Mouse (Mus musculus) E14TG2a.4 (cell line): ENCODE measurements around the gene Ablim2.

Source experiments
- H3K27me3 ChIP-seq: 2 replicates; pipeline ENCODE4 v1.6.1; 2014; ENCODE audit warnings: low read length, control low read depth; ENCODE audit not compliant: insufficient read depth
- H3K36me3 ChIP-seq: 2 replicates; pipeline ENCODE4 v1.6.1; 2014; ENCODE audit warnings: low read length, control low read depth; ENCODE audit not compliant: insufficient read depth
- H3K4me1 ChIP-seq: replicated peaks from 2 replicates; pipeline ENCODE4 v1.6.1; 2014; ENCODE audit warnings: low read depth, low read length, control low read depth
- H3K4me3 ChIP-seq: replicated peaks from 2 replicates; pipeline ENCODE4 v1.5.1; 2014; ENCODE audit warnings: mild to moderate bottlenecking, low read length
- H3K9me3 ChIP-seq: 2 replicates; pipeline ENCODE4 v1.6.1; 2014; ENCODE audit warnings: low read length, control low read depth
- CTCF ChIP-seq: conservative IDR thresholded peaks from 2 replicates; pipeline ENCODE4 v1.5.1; 2014; ENCODE audit warnings: low read length
- NANOG ChIP-seq: IDR thresholded peaks from 2 replicates; pipeline ENCODE4 v1.6.1; 2014; ENCODE audit warnings: borderline replicate concordance, low read length, mixed read lengths
- POU5F1 ChIP-seq: IDR thresholded peaks from 2 replicates; pipeline ENCODE4 v1.6.1; 2014; ENCODE audit warnings: low read length, borderline replicate concordance

The Ablim2 gene

GRCm38 (mm10) chr5:35757639-35758001 is at the start of gene Ablim2:
Gene Ablim2 (plus strand): TSS chr5:35757880.
- TF ChIP-seq CTCF: no peak
- no peak for TF ChIP-seq NANOG
- no peak for TF ChIP-seq POU5F1
- Histone ChIP-seq H3K36me3 (no peaks in the 10 kb centered on the region), H3K9me3 (no peaks in the 10 kb centered on the region), H3K4me1 (peaks cover 68% of the 10 kb centered on the region), H3K27me3 (peaks cover 21% of the 10 kb centered on the region), H3K4me3 (peak within 1 kb of the TSS; percentile 95)

- Histone ChIP-seq H3K27me3 (no peaks in the 10 kb centered on the region), H3K36me3 (peaks cover 59% of the 10 kb centered on the region), H3K4me1 (peaks cover 53% of the 10 kb centered on the region), H3K9me3 (no peaks in the 10 kb centered on the region), H3K4me3 (no peak overlapping the region)
- no peak for TF ChIP-seq POU5F1
- no peak for TF ChIP-seq NANOG
- TF ChIP-seq CTCF: no peak
These were observed 47.2 kb upstream of the Ablim2 start for GRCm38 (mm10) chr5:35710481-35710880.

GRCm38 (mm10) chr5:35710931-35711330 is 46.7 kb upstream of the Ablim2 start:
- Histone ChIP-seq H3K36me3 (peaks cover 59% of the 10 kb centered on the region), H3K9me3 (no peaks in the 10 kb centered on the region), H3K27me3 (no peaks in the 10 kb centered on the region), H3K4me1 (peaks cover 57% of the 10 kb centered on the region), H3K4me3 (no peak overlapping the region)
- no peak for TF ChIP-seq POU5F1
- TF ChIP-seq CTCF: no peak
- TF ChIP-seq NANOG: no peak

- no peaks in the 10 kb centered on the region for H3K9me3 ChIP-seq
- H3K36me3 ChIP-seq: peaks cover 61% of the 10 kb centered on the region
- peaks cover 64% of the 10 kb centered on the region for H3K4me1 ChIP-seq
- TF ChIP-seq POU5F1 (no peak), CTCF (no peak), NANOG (no peak)
- no peaks in the 10 kb centered on the region for H3K27me3 ChIP-seq
- no peak overlapping the region for H3K4me3 ChIP-seq
These were observed 45.2 kb upstream of the Ablim2 start for GRCm38 (mm10) chr5:35712517-35712916.

- TF ChIP-seq NANOG (no peak), CTCF (peak; percentile 73), POU5F1 (no peak)
- H3K4me3 ChIP-seq: no peak overlapping the region
- peaks cover 61% of the 10 kb centered on the region for H3K36me3 ChIP-seq
- H3K9me3 ChIP-seq: no peaks in the 10 kb centered on the region
- H3K4me1 ChIP-seq: peaks cover 77% of the 10 kb centered on the region
- no peaks in the 10 kb centered on the region for H3K27me3 ChIP-seq
These were observed 43.9 kb upstream of the Ablim2 start for GRCm38 (mm10) chr5:35713649-35714354.

GRCm38 (mm10) chr5:35717455-35717854 is 40.2 kb upstream of the Ablim2 start:
- Histone ChIP-seq H3K4me3 (no peak overlapping the region; the same call in 1 of the 2 replicates), H3K36me3 (peaks cover 36% of the 10 kb centered on the region), H3K27me3 (no peaks in the 10 kb centered on the region), H3K4me1 (peaks cover 82% of the 10 kb centered on the region), H3K9me3 (no peaks in the 10 kb centered on the region)
- TF ChIP-seq CTCF (no peak), POU5F1 (no peak), NANOG (no peak)

- H3K4me3 ChIP-seq: no peak overlapping the region; the same call in 1 of the 2 replicates
- peaks cover 87% of the 10 kb centered on the region for H3K4me1 ChIP-seq
- TF ChIP-seq CTCF (peak; percentile 84), POU5F1 (no peak)
- peaks cover 31% of the 10 kb centered on the region for H3K36me3 ChIP-seq
- H3K9me3 ChIP-seq: no peaks in the 10 kb centered on the region
- H3K27me3 ChIP-seq: no peaks in the 10 kb centered on the region
These were observed 39.7 kb upstream of the Ablim2 start for GRCm38 (mm10) chr5:35717946-35718345.

GRCm38 (mm10) chr5:35718817-35719216 is 38.9 kb upstream of the Ablim2 start:
- peaks cover 31% of the 10 kb centered on the region for H3K36me3 ChIP-seq
- no peak for TF ChIP-seq CTCF
- H3K4me3 ChIP-seq: peak overlapping the region; percentile 51
- peaks cover 87% of the 10 kb centered on the region for H3K4me1 ChIP-seq
- H3K9me3 ChIP-seq: no peaks in the 10 kb centered on the region
- H3K27me3 ChIP-seq: no peaks in the 10 kb centered on the region

- no peaks in the 10 kb centered on the region for H3K9me3 ChIP-seq
- peaks cover 89% of the 10 kb centered on the region for H3K4me1 ChIP-seq
- peaks cover 30% of the 10 kb centered on the region for H3K36me3 ChIP-seq
- H3K27me3 ChIP-seq: no peaks in the 10 kb centered on the region
- no peak for TF ChIP-seq POU5F1
- TF ChIP-seq CTCF: no peak
- H3K4me3 ChIP-seq: peak overlapping the region; percentile 51
These were observed 38.3 kb upstream of the Ablim2 start for GRCm38 (mm10) chr5:35719343-35719742.
